Mouse (Mus musculus) liver, embryonic 14.5 days (tissue): ENCODE results near the gene Emc10. TPM values are rescaled to one million over a fixed set of nuclear protein-coding genes. Genes with fewer than 3 reads are reported as not detected.

Experiments
- ATAC-seq: fragments of 200-750 bp; cut with Nextera tagmentation; 2 replicates; pipeline ENCODE4 v1.8.0; 2017; ENCODE audit warnings: moderate number of reproducible peaks, mild to moderate bottlenecking, moderate library complexity; ENCODE audit not compliant: insufficient read depth
- DNase-seq, 3 experiments: peaks; one replicate each; pipeline ENCODE4 v3.0.0-alpha.2; 2012 to 2013; ENCODE audit warnings: low read depth in 3 of 3, low spot score in 3 of 3
- H3K27ac ChIP-seq: fragments of 300-500 bp; sonication (generic); 2 replicates; pipeline ENCODE4 v1.5.1; 2014; ENCODE audit warnings: moderate library complexity, mild to moderate bottlenecking, control low read depth, inconsistent platforms
- H3K27me3 ChIP-seq: fragments of 300-500 bp; sonication (generic); 2 replicates; pipeline ENCODE4 v1.6.1; 2014; ENCODE audit warnings: mild to moderate bottlenecking, low read length, moderate library complexity; ENCODE audit not compliant: control insufficient read depth, insufficient read depth
- H3K36me3 ChIP-seq: fragments of 300-500 bp; sonication (generic); replicated peaks from 2 replicates; pipeline ENCODE4 v1.6.1; 2014; ENCODE audit warnings: low read depth; ENCODE audit not compliant: control insufficient read depth, insufficient read depth
- H3K4me1 ChIP-seq, 2 experiments: fragments of 200-500 bp in 1 of 2; fragments of 300-500 bp in 1 of 2; sonication (generic) in 1 of 2; replicated peaks; 2 replicates each; pipeline ENCODE4 v1.6.1; 2012 to 2014; ENCODE audit warnings: antibody characterized with exemption in 1 of 2, inconsistent platforms in 1 of 2, low read length in 1 of 2; ENCODE audit not compliant: control insufficient read depth in 2 of 2, insufficient read depth in 2 of 2
- H3K4me2 ChIP-seq: fragments of 300-500 bp; sonication (generic); 2 replicates; pipeline ENCODE4 v1.6.1; 2014; ENCODE audit warnings: low read depth, mild to moderate bottlenecking, control low read depth, moderate library complexity
- H3K4me3 ChIP-seq, 2 experiments: fragments of 200-500 bp in 1 of 2; fragments of 300-500 bp in 1 of 2; sonication (generic) in 1 of 2; 2 replicates each; pipeline ENCODE4 v1.5.1; 2012 to 2014; ENCODE audit warnings: low read depth in 2 of 2, low read length in 2 of 2, mild to moderate bottlenecking in 2 of 2, control low read depth in 1 of 2, inconsistent platforms in 1 of 2, moderate library complexity in 1 of 2; ENCODE audit not compliant: insufficient read depth in 1 of 2
- H3K9ac ChIP-seq: fragments of 300-500 bp; sonication (generic); replicated peaks from 2 replicates; pipeline ENCODE4 v1.6.1; 2014; ENCODE audit warnings: mild to moderate bottlenecking, control low read depth, moderate library complexity
- H3K9me3 ChIP-seq: fragments of 300-500 bp; sonication (generic); 2 replicates; pipeline ENCODE4 v1.6.1; 2016; ENCODE audit warnings: low read length, mixed read lengths; ENCODE audit not compliant: control insufficient read depth
- CTCF ChIP-seq: IDR thresholded peaks from 2 replicates; pipeline ENCODE4 v1.5.1; 2016; ENCODE audit warnings: antibody characterized with exemption, low read depth, control low read depth
- EP300 ChIP-seq: IDR thresholded peaks from 2 replicates; pipeline ENCODE4 v1.6.1; 2016; ENCODE audit warnings: antibody characterized with exemption, low read depth
- WGBS: fragments of 180-500 bp; shearing (Covaris S2); extraction: QIAGEN DNeasy Blood & Tissue Kit; methylation state at CpG from one replicate; pipeline ENCODE4 v1.1.7; 2014; ENCODE audit not compliant: insufficient replicate concordance; 5-methylcytosine and 5-hydroxymethylcytosine counted together
- polyA plus RNA-seq, 2 experiments: library from polyadenylated mRNA; depleted of rRNA in 1 of 2; stranded (reverse) in 1 of 2; unstranded in 1 of 2; fragments of >200 nt; fragmentation: Nextera tagmentation in 1 of 2; extraction: Ambion mirVana in 1 of 2; gene quantifications; 2 replicates each; pipeline versions ENCODE4 v1.2.1 to v1.2.3; 2012 to 2014

The Emc10 gene
- polyA plus RNA-seq, 2 experiments = 41.7 to 46.7 TPM

- TF ChIP-seq EP300 (no peak), CTCF (no peak)
- Histone ChIP-seq H3K4me1 (peaks cover 7 to 8% of the 10 kb centered on the region in 2 experiments), H3K4me2 (no peak overlapping the region), H3K9me3 (no peaks in the 10 kb centered on the region), H3K9ac (no peak overlapping the region), H3K36me3 (peaks cover 7% of the 10 kb centered on the region; the same call in 1 of the 2 replicates), H3K27ac (no peak overlapping the region), H3K4me3 (no peak overlapping the region), H3K27me3 (no peaks in the 10 kb centered on the region)
- ATAC-seq = no peak
- 76% methylated on average over 4 of the region's 4 CpGs for WGBS
- no peak for DNase-seq
Observed at GRCm38 (mm10) chr7:44490281-44490680, 6.0 kb downstream of the Emc10 start.

- H3K9ac ChIP-seq = no peak overlapping the region
- no peak overlapping the region for H3K4me3 ChIP-seq
- H3K27me3 ChIP-seq = no peaks in the 10 kb centered on the region
- WGBS = 79% methylated on average over 8 of the region's 8 CpGs
- ATAC-seq (no peak), DNase-seq (no peak)
- TF ChIP-seq CTCF = no peak
- TF ChIP-seq EP300 = no peak
- peaks cover 7% of the 10 kb centered on the region; the same call in 1 of the 2 replicates for H3K36me3 ChIP-seq
- H3K27ac ChIP-seq = no peak overlapping the region
- peaks cover 0 to 10% of the 10 kb centered on the region in 2 experiments; a peak in 3 of 4 replicates for H3K4me1 ChIP-seq
- H3K9me3 ChIP-seq = no peaks in the 10 kb centered on the region
- H3K4me2 ChIP-seq = no peak overlapping the region
Observed at GRCm38 (mm10) chr7:44488545-44488944, 7.8 kb downstream of the Emc10 start.

DNA sequence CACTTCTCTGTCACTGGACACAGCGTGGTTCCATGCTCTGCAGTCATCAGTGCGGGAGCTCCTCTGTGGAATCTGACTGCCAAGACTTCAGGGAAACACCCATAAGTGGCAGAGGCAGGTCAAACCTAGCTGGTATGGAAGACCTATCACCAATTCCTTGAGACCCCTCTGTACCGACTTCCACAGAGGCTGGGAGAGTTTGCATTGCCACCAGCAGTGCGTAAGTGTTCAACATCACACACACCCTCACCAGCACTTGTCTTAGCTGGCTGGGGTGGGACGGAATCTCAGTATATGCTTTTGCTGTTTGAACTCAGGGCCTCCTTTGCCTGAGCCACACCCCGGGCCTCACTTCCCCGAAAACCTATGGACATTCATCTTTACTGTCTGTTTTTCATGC is 8.4 kb downstream of the Emc10 start:
- Histone ChIP-seq H3K4me3 (no peak overlapping the region), H3K27ac (no peak overlapping the region), H3K4me2 (no peak overlapping the region), H3K36me3 (peaks cover 4% of the 10 kb centered on the region; the same call in 1 of the 2 replicates), H3K27me3 (no peaks in the 10 kb centered on the region), H3K9ac (no peak overlapping the region), H3K4me1 (peaks cover 5 to 15% of the 10 kb centered on the region in 2 experiments), H3K9me3 (no peaks in the 10 kb centered on the region)
- ATAC-seq = no peak
- WGBS = 83% methylated on average over 7 of the region's 7 CpGs
- DNase-seq = no peak
- TF ChIP-seq EP300 (no peak), CTCF (no peak)

DNA sequence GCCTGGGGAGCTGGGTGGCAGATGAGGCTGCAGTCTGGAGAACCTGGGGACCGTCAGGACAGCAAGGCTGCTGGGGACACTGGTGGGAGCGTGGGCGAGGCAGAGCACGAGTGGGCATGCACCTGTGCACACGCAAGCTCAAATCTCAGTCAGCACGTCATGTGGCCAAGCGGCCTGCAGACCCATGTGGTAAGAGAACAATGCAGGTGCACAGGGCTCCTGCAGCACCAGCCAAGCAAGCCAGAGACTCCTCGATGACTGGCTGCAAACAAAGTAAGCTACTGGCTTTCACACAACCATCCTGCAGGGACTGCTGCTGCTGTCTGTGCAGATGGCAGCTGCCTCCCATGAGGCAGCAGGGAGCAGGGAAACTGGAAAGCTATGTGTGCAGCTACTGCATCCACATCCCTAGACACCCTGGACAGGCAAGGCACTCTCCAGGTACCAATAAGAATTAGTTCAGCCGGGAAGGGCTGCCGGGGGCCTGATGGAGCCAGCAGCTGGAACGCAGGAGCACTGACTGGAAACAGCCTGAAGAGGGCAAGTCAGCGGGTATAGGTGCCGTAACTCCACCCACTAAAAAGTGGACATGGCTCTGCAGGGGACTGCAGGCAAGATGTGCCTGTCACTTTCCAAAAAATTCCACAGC is 9.3 kb downstream of the Emc10 start:
- TF ChIP-seq CTCF (no peak), EP300 (no peak)
- no peak for ATAC-seq
- no peak overlapping the region for H3K27ac ChIP-seq
- no peak overlapping the region for H3K4me3 ChIP-seq
- no peaks in the 10 kb centered on the region for H3K27me3 ChIP-seq
- no peaks in the 10 kb centered on the region for H3K9me3 ChIP-seq
- peaks cover 4% of the 10 kb centered on the region; the same call in 1 of the 2 replicates for H3K36me3 ChIP-seq
- H3K9ac ChIP-seq = no peak overlapping the region
- peaks cover 12 to 21% of the 10 kb centered on the region in 2 experiments for H3K4me1 ChIP-seq
- 70% methylated on average over 13 of the region's 13 CpGs for WGBS
- H3K4me2 ChIP-seq = no peak overlapping the region
- no peak for DNase-seq

GRCm38 (mm10) chr7:44485572-44486195 is 10.6 kb downstream of the Emc10 start:
- 65% methylated on average over 7 of the region's 7 CpGs for WGBS
- TF ChIP-seq CTCF = no peak
- no peak overlapping the region for H3K9ac ChIP-seq
- H3K4me1 ChIP-seq = peaks cover 23 to 34% of the 10 kb centered on the region in 2 experiments
- ATAC-seq = no peak
- H3K4me3 ChIP-seq = no peak overlapping the region
- peaks cover 9% of the 10 kb centered on the region for H3K27me3 ChIP-seq
- no peaks in the 10 kb centered on the region for H3K9me3 ChIP-seq
- no peak overlapping the region for H3K4me2 ChIP-seq
- DNase-seq = no peak
- H3K27ac ChIP-seq = no peak overlapping the region
- H3K36me3 ChIP-seq = peaks cover 4% of the 10 kb centered on the region; the same call in 1 of the 2 replicates
